Mouse (Mus musculus): ENCODE results near the gene Rpl3.

DNA sequence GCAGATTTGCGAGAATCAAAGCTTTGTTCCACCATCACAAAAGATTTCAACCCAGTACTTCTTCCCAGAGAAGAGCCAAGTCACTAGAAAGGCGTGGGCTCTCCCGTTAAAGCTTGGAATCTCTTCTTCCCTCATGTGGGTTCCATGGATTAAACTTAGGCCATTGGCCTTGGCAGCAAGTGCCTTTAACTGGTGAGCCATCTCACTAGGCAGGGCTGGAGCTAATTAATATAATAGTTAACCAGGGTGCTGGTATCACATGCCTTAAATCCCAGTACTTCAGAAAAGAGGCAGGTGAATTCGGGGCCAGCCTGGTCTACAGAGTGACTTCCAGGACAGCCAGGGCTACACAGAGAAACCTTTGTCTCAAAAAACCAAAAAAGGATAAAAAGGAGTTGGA lies 33.0 kb upstream of the Rpl3 start:
- no peak for TF ChIP-seq GATA2 (IDR thresholded peaks at IDR 0.05; ENCODE audit: borderline replicate concordance, low read depth, low read length)
- no peak for TF ChIP-seq CTCF (IDR thresholded peaks at IDR 0.05; ENCODE audit: low read depth, low read length)
- TF ChIP-seq TAL1 (conservative IDR thresholded peaks at IDR 0.05; ENCODE audit: low read depth, low read length): no peak
- TF ChIP-seq GATA1 (IDR thresholded peaks at IDR 0.05; ENCODE audit: borderline replicate concordance, low read length): no peak
